Comparison of ENCODE assay signal across 7 mouse cellular contexts in the genomic region with DNA sequence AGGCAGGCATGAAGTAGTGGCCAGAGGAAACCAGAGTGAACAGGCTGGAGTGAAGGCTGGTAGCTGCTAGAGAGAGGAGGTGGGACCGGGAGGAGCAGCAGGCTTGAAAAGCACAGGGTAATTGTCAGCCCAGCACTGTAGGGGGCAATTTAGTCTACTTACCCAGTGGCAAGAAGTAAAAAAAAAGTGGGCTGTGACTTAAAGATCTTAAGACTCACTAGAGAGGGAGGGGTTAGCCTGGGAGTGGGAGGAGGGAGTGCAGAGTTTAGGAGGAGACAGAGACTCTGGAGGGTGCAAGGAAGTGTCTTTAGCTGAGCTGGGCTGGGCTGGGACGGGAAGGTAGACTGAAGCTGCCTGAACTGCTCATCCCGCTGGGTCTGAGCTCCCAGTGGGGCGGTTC. TPM values are rescaled to one million over a fixed set of nuclear protein-coding genes. Genes with fewer than 3 reads are reported as not detected.
DNase-seq lines count a peak whose midpoint lies in the region; ATAC-seq lines count a peak whose summit lies in the region.

A gene (plus strand): TSS at position 137 of the 400 bp plus-strand sequence.

- DNase-seq in adrenal gland, postnatal 4 days (ENCODE audit: low spot score in 2 of 2): no peak
- DNase-seq in embryonic facial prominence, embryonic 11.5 days (ENCODE audit: low spot score): no peak
- peak in 1 of 2 experiments; percentile 53 for DNase-seq in heart, postnatal 36 days
- DNase-seq in liver, embryonic 11.5 days (ENCODE audit: low spot score): no peak
- DNase-seq in ovary, postnatal 10 days (ENCODE audit: low spot score): no peak

- no peaks in the 10 kb centered on the region for H3K27me3 ChIP-seq in embryonic facial prominence, embryonic 11.5 days (ENCODE audit: control insufficient read depth, insufficient read depth, low read length)
- H3K27me3 ChIP-seq in liver, embryonic 11.5 days (replicated peaks; ENCODE audit: control insufficient read depth, insufficient read depth, low read length): peaks cover 17% of the 10 kb centered on the region
- H3K27me3 ChIP-seq in stomach, embryonic 14.5 days (ENCODE audit: control insufficient read depth, insufficient read depth, low read length): no peaks in the 10 kb centered on the region

- intact Hi-C loops in heart, postnatal 36 days (cut with DNase I): no loop called here

- no peaks in the 10 kb centered on the region for H3K9me3 ChIP-seq in embryonic facial prominence, embryonic 11.5 days (replicated peaks; ENCODE audit: control insufficient read depth, low read length)
- no peaks in the 10 kb centered on the region for H3K9me3 ChIP-seq in liver, embryonic 11.5 days (ENCODE audit: control insufficient read depth, low read length)
- no peaks in the 10 kb centered on the region for H3K9me3 ChIP-seq in stomach, embryonic 14.5 days (ENCODE audit: control insufficient read depth, low read depth, low read length)

- no peak within 1 kb of the TSS for H3K9ac ChIP-seq in embryonic facial prominence, embryonic 11.5 days (replicated peaks; ENCODE audit: low read length)
- H3K9ac ChIP-seq in liver, embryonic 11.5 days (ENCODE audit: low read depth, low read length): no peak within 1 kb of the TSS
- no peak within 1 kb of the TSS for H3K9ac ChIP-seq in stomach, embryonic 14.5 days (replicated peaks; ENCODE audit: low read depth, low read length)

- no peak within 1 kb of the TSS for H3K4me2 ChIP-seq in embryonic facial prominence, embryonic 11.5 days (ENCODE audit: low read depth, low read length)
- peak within 1 kb of the TSS; percentile 26 for H3K4me2 ChIP-seq in liver, embryonic 11.5 days
- H3K4me2 ChIP-seq in stomach, embryonic 14.5 days (replicated peaks; ENCODE audit: low read depth, low read length): no peak within 1 kb of the TSS

- peak; percentile 37; the same call in 1 of the 2 replicates for ATAC-seq in embryonic facial prominence, embryonic 11.5 days (replicated peaks; ENCODE audit: insufficient number of reproducible peaks, low FRiP score, low TSS enrichment, low read depth)
- 0 out of 2 replicates have a peak, but pooled peaks have one; percentile 16 for ATAC-seq in liver, embryonic 11.5 days (replicated peaks; ENCODE audit: low FRiP score)
- no peak; the same call in 1 of the 2 replicates for ATAC-seq in stomach, embryonic 14.5 days (ENCODE audit: insufficient number of reproducible peaks, insufficient read depth, low FRiP score, low read depth)
- ATAC-seq in cerebellum, adult (ENCODE audit: insufficient number of reproducible peaks, low FRiP score, low TSS enrichment): no peak

- no peak within 1 kb of the TSS for H3K4me3 ChIP-seq in embryonic facial prominence, embryonic 11.5 days (ENCODE audit: low read depth, low read length)
- H3K4me3 ChIP-seq in liver, embryonic 11.5 days (ENCODE audit: low read depth, low read length): peak within 1 kb of the TSS; percentile 18; the same call in 1 of the 2 replicates
- H3K4me3 ChIP-seq in stomach, embryonic 14.5 days (ENCODE audit: low read depth, low read length): peak within 1 kb of the TSS; percentile 11

- WGBS in embryonic facial prominence, embryonic 11.5 days: 7% methylated on average over 4 of the region's 4 CpGs
- WGBS in liver, embryonic 11.5 days: 14% methylated on average over 4 of the region's 4 CpGs
- WGBS in stomach, embryonic 14.5 days: 27% methylated on average over 4 of the region's 4 CpGs

- H3K4me1 ChIP-seq in embryonic facial prominence, embryonic 11.5 days (ENCODE audit: control insufficient read depth, insufficient read depth, low read length): no peaks in the 10 kb centered on the region
- peaks cover 13% of the 10 kb centered on the region for H3K4me1 ChIP-seq in liver, embryonic 11.5 days (replicated peaks; ENCODE audit: control insufficient read depth, insufficient read depth, low read length)
- peaks cover 6% of the 10 kb centered on the region; the same call in 1 of the 2 replicates for H3K4me1 ChIP-seq in stomach, embryonic 14.5 days (ENCODE audit: control insufficient read depth, insufficient read depth, low read length)

- no peaks in the 10 kb centered on the region for H3K36me3 ChIP-seq in embryonic facial prominence, embryonic 11.5 days (replicated peaks; ENCODE audit: control insufficient read depth, insufficient read depth, low read depth, low read length)
- no peaks in the 10 kb centered on the region for H3K36me3 ChIP-seq in liver, embryonic 11.5 days (ENCODE audit: control insufficient read depth, insufficient read depth, low read length)
- no peaks in the 10 kb centered on the region for H3K36me3 ChIP-seq in stomach, embryonic 14.5 days (ENCODE audit: control insufficient read depth, insufficient read depth, low read length)

- no peak within 1 kb of the TSS; the same call in 1 of the 2 replicates for H3K27ac ChIP-seq in embryonic facial prominence, embryonic 11.5 days (replicated peaks; ENCODE audit: low read depth, low read length)
- no peak within 1 kb of the TSS for H3K27ac ChIP-seq in liver, embryonic 11.5 days (ENCODE audit: low read depth, low read length)
- peak within 1 kb of the TSS; percentile 7; the same call in 1 of the 2 replicates for H3K27ac ChIP-seq in stomach, embryonic 14.5 days (ENCODE audit: low read length)

RNA-seq across cellular contexts. Expression of the gene that starts here (rescaled TPM):
- 10 to 100 TPM; 94.0 to 99.4 TPM for total RNA-seq in adrenal gland, postnatal 4 days (2021)
- 35.6 and 41.0 TPM in 2 replicates for polyA plus RNA-seq in embryonic facial prominence, embryonic 11.5 days (2014; fragmentation: Nextera tagmentation; extraction: Ambion mirVana)
- total RNA-seq in heart, postnatal 36 days (2021): 10 to 100 TPM; 34.0 to 60.3 TPM
- polyA plus RNA-seq in liver, embryonic 11.5 days (2014; fragmentation: Nextera tagmentation; extraction: Ambion mirVana): 12.7 and 14.4 TPM in 2 replicates
- 52.0 and 57.1 TPM in 2 replicates for polyA plus RNA-seq in stomach, embryonic 14.5 days (2014; fragmentation: Nextera tagmentation; extraction: Ambion mirVana)

Comparison
In these comparisons a context has a peak if more than half of its experiments do, and no peak if none do; other contexts are left out.
1. ATAC-seq: peak in embryonic facial prominence, embryonic 11.5 days (single experiment) and liver, embryonic 11.5 days (single experiment); none in stomach, embryonic 14.5 days (single experiment) and cerebellum, adult (single experiment).